ENCODE assay signal across 8 mouse cellular contexts in the genomic region with DNA sequence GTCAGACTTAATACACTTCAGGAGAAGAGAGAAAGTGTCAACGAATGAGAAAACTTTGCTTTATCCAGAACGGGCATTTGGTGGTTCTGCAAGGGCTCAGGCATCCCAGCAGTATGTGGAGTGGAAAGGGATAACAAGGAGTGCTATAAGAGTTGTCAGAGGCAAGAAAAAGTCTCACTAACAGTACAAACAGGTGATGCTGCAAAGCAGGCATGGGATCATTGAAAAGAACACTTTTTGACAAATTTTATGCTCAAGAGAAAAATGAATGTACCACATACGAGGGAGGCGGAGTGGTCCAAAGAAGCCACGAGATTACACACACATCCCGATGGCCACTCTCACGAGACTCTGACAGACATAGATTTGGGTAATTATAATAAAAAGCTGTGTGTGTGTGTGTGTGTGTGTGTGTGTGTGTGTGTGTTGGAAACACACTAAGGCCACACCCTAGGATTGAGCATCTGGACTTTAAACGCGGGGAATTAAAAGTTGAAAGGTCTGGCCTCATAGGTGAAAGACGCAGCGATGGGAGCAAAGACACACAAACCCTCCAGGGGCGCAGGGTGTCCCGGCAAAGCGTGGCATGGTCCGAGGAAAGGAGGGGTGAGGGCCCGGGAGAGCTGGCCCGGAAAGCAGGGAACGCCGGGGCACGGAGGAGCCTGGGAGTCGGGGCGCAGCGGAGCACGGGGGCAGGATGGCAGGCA.
DNase-seq lines count a peak whose midpoint lies in the region; ATAC-seq and TF ChIP-seq lines count a peak whose summit lies in the region.

No protein-coding gene starts in this region.

- peak overlapping the region; percentile 70 for H3K27ac ChIP-seq in spleen, adult 2 months (ENCODE audit: insufficient read depth, low read length)
- peak overlapping the region; percentile 72 to 86 for H3K27ac ChIP-seq in heart, embryonic 14.5 days (replicated peaks in 1 of 2; ENCODE audit: control insufficient read depth in 1 of 2, insufficient read depth in 1 of 2, low read depth in 2 of 2, low read length in 2 of 2)
- peak overlapping the region; percentile 60 for H3K27ac ChIP-seq in liver, adult 2 months (replicated peaks; ENCODE audit: insufficient read depth, low read depth, low read length)
- peak overlapping the region; percentile 91 for H3K27ac ChIP-seq in neural tube, embryonic 15.5 days (replicated peaks)

- H3K36me3 ChIP-seq in spleen, adult 2 months (ENCODE audit: control insufficient read depth, insufficient read depth, low read length) = no peaks in the 10 kb centered on the region; the same call in 1 of the 2 replicates
- no peaks in the 10 kb centered on the region for H3K36me3 ChIP-seq in heart, embryonic 14.5 days (ENCODE audit: control insufficient read depth, insufficient read depth, low read length)
- H3K36me3 ChIP-seq in liver, adult 2 months (ENCODE audit: control insufficient read depth, insufficient read depth, low read length) = no peaks in the 10 kb centered on the region
- no peaks in the 10 kb centered on the region for H3K36me3 ChIP-seq in neural tube, embryonic 15.5 days

- peak in 1 of 2 experiments; percentile 30 for DNase-seq in spleen, adult 2 months (ENCODE audit: low read depth in 1 of 2, low spot score in 2 of 2)
- no peak for DNase-seq in spleen, adult 12 weeks (ENCODE audit: low spot score)
- peak; percentile 60 for DNase-seq in cerebellum, adult 8-10 months
- peak; percentile 52 for DNase-seq in liver, adult 2 months (ENCODE audit: extremely low read depth, low read depth, low spot score)
- DNase-seq in adrenal gland, postnatal 4 days (ENCODE audit: low spot score in 2 of 2) = no peak
- DNase-seq in frontal cortex, adult 2 months (ENCODE audit: extremely low spot score in 1 of 2, low spot score in 1 of 2) = no peak

- peak overlapping the region; percentile 85 for H3K4me2 ChIP-seq in heart, embryonic 14.5 days (ENCODE audit: low read length)
- peak overlapping the region; percentile 63 for H3K4me2 ChIP-seq in neural tube, embryonic 15.5 days

- no peaks in the 10 kb centered on the region for H3K27me3 ChIP-seq in spleen, adult 2 months (ENCODE audit: control insufficient read depth, insufficient read depth, low read length)
- no peaks in the 10 kb centered on the region for H3K27me3 ChIP-seq in heart, embryonic 14.5 days (ENCODE audit: control insufficient read depth, insufficient read depth, low read length)
- H3K27me3 ChIP-seq in liver, adult 2 months (ENCODE audit: control insufficient read depth, insufficient read depth, low read length) = no peaks in the 10 kb centered on the region
- H3K27me3 ChIP-seq in neural tube, embryonic 15.5 days (replicated peaks) = no peaks in the 10 kb centered on the region

- peaks cover 5% of the 10 kb centered on the region; the same call in 1 of the 2 replicates for H3K79me2 ChIP-seq in liver, adult 2 months (ENCODE audit: control insufficient read depth, insufficient read depth, low read length)

- no peak for TF ChIP-seq CTCF in spleen, adult 2 months (IDR thresholded peaks at IDR 0.05; ENCODE audit: extremely low read depth, insufficient read depth, insufficient read length, insufficient replicate concordance)
- no peak for TF ChIP-seq CTCF in liver, adult 2 months (IDR thresholded peaks at IDR 0.05; ENCODE audit: low read depth, low read length)

- H3K9ac ChIP-seq in heart, embryonic 14.5 days (ENCODE audit: low read length) = peak overlapping the region; percentile 82
- peak overlapping the region; percentile 93 for H3K9ac ChIP-seq in liver, adult 2 months (ENCODE audit: low read depth, low read length)
- peak overlapping the region; percentile 94 for H3K9ac ChIP-seq in neural tube, embryonic 15.5 days (replicated peaks)

- no peak for TF ChIP-seq POLR2A in spleen, adult 2 months (IDR thresholded peaks at IDR 0.05; ENCODE audit: low read depth, low read length)
- TF ChIP-seq POLR2A in liver, adult 2 months (IDR thresholded peaks at IDR 0.05; ENCODE audit: extremely low read depth, insufficient read depth, low read length) = no peak

- H3K4me1 ChIP-seq in spleen, adult 2 months (ENCODE audit: control insufficient read depth, insufficient read depth, insufficient read length) = peaks cover 8% of the 10 kb centered on the region
- peaks cover 6 to 22% of the 10 kb centered on the region in 2 experiments for H3K4me1 ChIP-seq in heart, embryonic 14.5 days (ENCODE audit: control insufficient read depth in 2 of 2, insufficient read depth in 2 of 2, low read length in 2 of 2)
- peaks cover 6% of the 10 kb centered on the region; the same call in 1 of the 2 replicates for H3K4me1 ChIP-seq in liver, adult 2 months (ENCODE audit: control insufficient read depth, insufficient read depth, low read length)
- H3K4me1 ChIP-seq in neural tube, embryonic 15.5 days = peaks cover 28% of the 10 kb centered on the region

- 5% methylated on average over 24 of the region's 24 CpGs for WGBS in spleen, adult 2 months
- WGBS in heart, embryonic 14.5 days = 1% methylated on average over 24 of the region's 24 CpGs
- whole genome bisulfite sequencing in liver, adult 2 months = 3% methylated on average over 24 of the region's 24 CpGs
- under 1% methylated on average over 24 of the region's 24 CpGs for WGBS in neural tube, embryonic 15.5 days

- no peak for ATAC-seq in heart, embryonic 14.5 days (ENCODE audit: insufficient number of reproducible peaks, insufficient read depth, low FRiP score, low read depth)
- no peak for ATAC-seq in neural tube, embryonic 15.5 days (ENCODE audit: low FRiP score)

- H3K9me3 ChIP-seq in heart, embryonic 14.5 days (ENCODE audit: control insufficient read depth, low read length) = no peaks in the 10 kb centered on the region
- no peaks in the 10 kb centered on the region for H3K9me3 ChIP-seq in neural tube, embryonic 15.5 days (replicated peaks)

- peak overlapping the region; percentile 78 for H3K4me3 ChIP-seq in spleen, adult 2 months (ENCODE audit: extremely low read depth, insufficient read depth, insufficient read length)
- peak overlapping the region; percentile 61 to 90 for H3K4me3 ChIP-seq in heart, embryonic 14.5 days (ENCODE audit: control insufficient read depth in 1 of 2, insufficient read depth in 1 of 2, low read depth in 1 of 2, low read length in 2 of 2)
- H3K4me3 ChIP-seq in liver, adult 2 months (ENCODE audit: insufficient read depth, low read depth, low read length) = peak overlapping the region; percentile 77
- H3K4me3 ChIP-seq in neural tube, embryonic 15.5 days (replicated peaks) = peak overlapping the region; percentile 89

Comparison
In these comparisons a context has a peak if more than half of its experiments do, and no peak if none do; other contexts are left out.
1. DNase-seq: peak in cerebellum, adult 8-10 months (single experiment) and liver, adult 2 months (single experiment); none in spleen, adult 12 weeks (single experiment), adrenal gland, postnatal 4 days (0 of 2) and frontal cortex, adult 2 months (0 of 2).
2. Peak in every context shown above with its lines, with median percentiles within 50 percentile points of each other: H3K27ac ChIP-seq, H3K4me3 ChIP-seq and H3K9ac ChIP-seq.